Mouse (Mus musculus): ENCODE results near the gene Zfp316. TPM values are rescaled to one million over a fixed set of nuclear protein-coding genes. Genes with fewer than 3 reads are reported as not detected.

The Zfp316 gene
- polyA plus RNA-seq (2016; fragmentation: Nextera tagmentation; extraction: Ambion mirVana) = 4.6 and 4.9 TPM in 2 replicates

GRCm38 (mm10) chr5:143269363-143270150 is at the start of gene Zfp316:
Gene Zfp316, minus strand, starts transcription at chr5:143270022.
- peaks cover 9% of the 10 kb centered on the region for H3K27me3 ChIP-seq (replicated peaks)
- H3K4me1 ChIP-seq (replicated peaks) = peaks cover 36% of the 10 kb centered on the region
- no peaks in the 10 kb centered on the region for H3K9me3 ChIP-seq (replicated peaks)
- peak within 1 kb of the TSS; percentile 94 for H3K9ac ChIP-seq
- peak within 1 kb of the TSS; percentile 71 for H3K27ac ChIP-seq (ENCODE audit: poor library complexity, severe bottlenecking)
- ATAC-seq (ENCODE audit: insufficient number of reproducible peaks, low FRiP score) = peak; percentile 80
- peak within 1 kb of the TSS; percentile 86 for H3K4me2 ChIP-seq
- H3K36me3 ChIP-seq = peaks cover 2% of the 10 kb centered on the region; the same call in 1 of the 2 replicates
- peak within 1 kb of the TSS; percentile 95 for H3K4me3 ChIP-seq
- WGBS = under 1% methylated on average over 78 of the region's 79 CpGs

GRCm38 (mm10) chr5:143317288-143317610 is 47.4 kb upstream of the Zfp316 start:
- Histone ChIP-seq H3K9ac (no peak overlapping the region), H3K4me3 (no peak overlapping the region), H3K4me1 (replicated peaks) (peaks cover 18% of the 10 kb centered on the region), H3K27ac (ENCODE audit: poor library complexity, severe bottlenecking) (no peak overlapping the region), H3K9me3 (replicated peaks) (no peaks in the 10 kb centered on the region), H3K4me2 (no peak overlapping the region), H3K27me3 (replicated peaks) (no peaks in the 10 kb centered on the region), H3K36me3 (peaks cover 74% of the 10 kb centered on the region)
- 83% methylated on average over 8 of the region's 8 CpGs for WGBS
- ATAC-seq (ENCODE audit: insufficient number of reproducible peaks, low FRiP score) = no peak

GRCm38 (mm10) chr5:143316605-143317287 is 46.9 kb upstream of the Zfp316 start:
- H3K4me1 ChIP-seq (replicated peaks) = peaks cover 18% of the 10 kb centered on the region
- H3K4me3 ChIP-seq = no peak overlapping the region
- no peaks in the 10 kb centered on the region for H3K27me3 ChIP-seq (replicated peaks)
- H3K36me3 ChIP-seq = peaks cover 74% of the 10 kb centered on the region
- H3K9me3 ChIP-seq (replicated peaks) = no peaks in the 10 kb centered on the region
- no peak overlapping the region for H3K9ac ChIP-seq
- no peak for ATAC-seq (ENCODE audit: insufficient number of reproducible peaks, low FRiP score)
- no peak overlapping the region for H3K4me2 ChIP-seq
- WGBS = 89% methylated on average over 5 of the region's 5 CpGs
- H3K27ac ChIP-seq (ENCODE audit: poor library complexity, severe bottlenecking) = no peak overlapping the region

DNA sequence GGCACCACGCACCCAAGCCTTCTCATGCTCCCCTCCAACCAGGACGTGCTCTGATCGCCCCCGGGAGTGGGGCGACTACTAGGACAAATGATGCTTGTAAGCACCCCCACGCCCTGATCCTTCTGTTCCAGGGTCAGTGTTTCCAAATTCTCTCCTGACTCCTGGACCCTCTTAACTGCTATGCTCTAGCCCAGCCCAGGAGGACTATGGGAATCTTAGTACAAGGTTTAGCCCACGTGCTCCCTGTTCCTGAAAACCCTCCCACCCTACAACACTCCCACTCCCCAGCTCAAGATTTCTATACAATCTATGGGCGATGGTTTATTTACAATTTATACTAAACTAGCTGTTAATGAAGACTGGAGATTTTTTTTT is 45.7 kb upstream of the Zfp316 start:
- WGBS = 17% methylated on average over 8 of the region's 8 CpGs
- Histone ChIP-seq H3K9ac (peak overlapping the region; percentile 96), H3K27ac (ENCODE audit: poor library complexity, severe bottlenecking) (no peak overlapping the region), H3K4me1 (replicated peaks) (peaks cover 18% of the 10 kb centered on the region), H3K27me3 (replicated peaks) (no peaks in the 10 kb centered on the region), H3K4me2 (peak overlapping the region; percentile 90), H3K4me3 (peak overlapping the region; percentile 89), H3K9me3 (replicated peaks) (no peaks in the 10 kb centered on the region), H3K36me3 (peaks cover 74% of the 10 kb centered on the region)
- peak; percentile 18; the same call in 1 of the 2 replicates for ATAC-seq (ENCODE audit: insufficient number of reproducible peaks, low FRiP score)

GRCm38 (mm10) chr5:143314730-143315513 is 45.1 kb upstream of the Zfp316 start, which contains the start of gene E130309D02Rik:
Gene E130309D02Rik, minus strand, starts transcription at chr5:143315360.
- peaks cover 74% of the 10 kb centered on the region for H3K36me3 ChIP-seq
- H3K9ac ChIP-seq = peak within 1 kb of the TSS; percentile 96
- peaks cover 18% of the 10 kb centered on the region for H3K4me1 ChIP-seq (replicated peaks)
- peak within 1 kb of the TSS; percentile 89 for H3K4me3 ChIP-seq
- peak; percentile 88 for ATAC-seq (ENCODE audit: insufficient number of reproducible peaks, low FRiP score)
- H3K27ac ChIP-seq (ENCODE audit: poor library complexity, severe bottlenecking) = peak within 1 kb of the TSS; percentile 89
- under 1% methylated on average over 101 of the region's 101 CpGs for WGBS
- H3K9me3 ChIP-seq (replicated peaks) = no peaks in the 10 kb centered on the region
- H3K27me3 ChIP-seq (replicated peaks) = no peaks in the 10 kb centered on the region
- H3K4me2 ChIP-seq = peak within 1 kb of the TSS; percentile 90

GRCm38 (mm10) chr5:143314183-143314729 is 44.4 kb upstream of the Zfp316 start:
- H3K4me1 ChIP-seq (replicated peaks) = peaks cover 18% of the 10 kb centered on the region
- H3K4me2 ChIP-seq = peak overlapping the region; percentile 90
- peak overlapping the region; percentile 89 for H3K4me3 ChIP-seq
- H3K36me3 ChIP-seq = peaks cover 74% of the 10 kb centered on the region
- 2% methylated on average over 16 of the region's 16 CpGs for WGBS
- H3K9ac ChIP-seq = peak overlapping the region; percentile 96
- no peak for ATAC-seq (ENCODE audit: insufficient number of reproducible peaks, low FRiP score)
- no peaks in the 10 kb centered on the region for H3K9me3 ChIP-seq (replicated peaks)
- no peaks in the 10 kb centered on the region for H3K27me3 ChIP-seq (replicated peaks)
- peak overlapping the region; percentile 89 for H3K27ac ChIP-seq (ENCODE audit: poor library complexity, severe bottlenecking)

- 65% methylated on average over 8 of the region's 8 CpGs for WGBS
- H3K9ac ChIP-seq = no peak overlapping the region
- no peaks in the 10 kb centered on the region for H3K9me3 ChIP-seq (replicated peaks)
- no peak overlapping the region for H3K4me2 ChIP-seq
- no peak for ATAC-seq (ENCODE audit: insufficient number of reproducible peaks, low FRiP score)
- H3K36me3 ChIP-seq = peaks cover 78% of the 10 kb centered on the region
- no peak overlapping the region for H3K27ac ChIP-seq (ENCODE audit: poor library complexity, severe bottlenecking)
- no peaks in the 10 kb centered on the region for H3K27me3 ChIP-seq (replicated peaks)
- no peak overlapping the region for H3K4me3 ChIP-seq
- H3K4me1 ChIP-seq (replicated peaks) = peaks cover 20% of the 10 kb centered on the region
Observed at GRCm38 (mm10) chr5:143311886-143312285, 42.1 kb upstream of the Zfp316 start.

DNA sequence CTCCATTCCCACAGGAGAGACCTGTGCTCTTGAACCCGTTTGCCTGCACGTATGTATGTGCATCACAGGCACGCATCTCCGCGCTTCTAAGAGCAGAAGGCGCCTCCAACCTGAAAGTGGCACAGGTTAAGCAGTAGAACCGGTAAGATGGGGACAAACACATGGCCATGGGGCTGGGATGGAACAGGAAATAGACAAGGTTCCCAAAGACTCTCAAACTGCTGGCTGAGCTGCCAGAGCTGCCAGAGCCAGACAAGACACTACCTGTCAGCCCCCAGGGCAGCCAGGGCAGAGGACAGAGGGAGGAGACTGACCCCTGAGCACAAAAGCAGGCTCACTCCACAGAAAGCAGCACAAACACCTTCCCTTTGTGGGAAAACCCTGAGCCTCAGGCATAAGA is 40.1 kb upstream of the Zfp316 start:
- Histone ChIP-seq H3K4me1 (replicated peaks) (peaks cover 17% of the 10 kb centered on the region), H3K36me3 (peaks cover 88% of the 10 kb centered on the region), H3K4me3 (no peak overlapping the region), H3K27ac (ENCODE audit: poor library complexity, severe bottlenecking) (no peak overlapping the region), H3K9ac (no peak overlapping the region), H3K9me3 (replicated peaks) (no peaks in the 10 kb centered on the region), H3K4me2 (no peak overlapping the region), H3K27me3 (replicated peaks) (no peaks in the 10 kb centered on the region)
- 95% methylated on average over 7 of the region's 7 CpGs for WGBS
- no peak for ATAC-seq (ENCODE audit: insufficient number of reproducible peaks, low FRiP score)

DNA sequence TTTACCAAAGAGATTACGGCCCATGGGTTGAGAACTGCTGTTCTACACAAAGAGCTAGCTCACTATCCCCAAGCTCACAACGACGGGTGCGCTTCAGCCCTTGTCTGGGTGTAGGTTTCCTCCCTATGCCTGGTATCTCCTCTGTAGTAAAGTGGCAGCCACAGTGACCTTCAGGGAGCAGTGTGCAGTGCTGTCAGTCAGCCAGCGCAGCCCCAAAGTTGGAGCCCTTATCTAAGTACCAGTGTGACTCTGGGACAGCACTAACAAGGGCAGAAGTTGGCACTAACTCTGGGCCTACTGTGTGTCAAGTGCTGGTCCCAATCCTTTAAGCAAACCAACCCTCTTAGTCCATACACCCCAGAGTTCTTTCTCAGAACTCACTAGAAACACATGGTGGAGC is 39.0 kb upstream of the Zfp316 start:
- Histone ChIP-seq H3K4me3 (no peak overlapping the region), H3K27ac (ENCODE audit: poor library complexity, severe bottlenecking) (no peak overlapping the region), H3K9me3 (replicated peaks) (no peaks in the 10 kb centered on the region), H3K9ac (no peak overlapping the region), H3K4me1 (replicated peaks) (peaks cover 17% of the 10 kb centered on the region), H3K27me3 (replicated peaks) (no peaks in the 10 kb centered on the region), H3K4me2 (no peak overlapping the region), H3K36me3 (peaks cover 96% of the 10 kb centered on the region)
- ATAC-seq (ENCODE audit: insufficient number of reproducible peaks, low FRiP score) = no peak
- 86% methylated on average over 5 of the region's 5 CpGs for WGBS

DNA sequence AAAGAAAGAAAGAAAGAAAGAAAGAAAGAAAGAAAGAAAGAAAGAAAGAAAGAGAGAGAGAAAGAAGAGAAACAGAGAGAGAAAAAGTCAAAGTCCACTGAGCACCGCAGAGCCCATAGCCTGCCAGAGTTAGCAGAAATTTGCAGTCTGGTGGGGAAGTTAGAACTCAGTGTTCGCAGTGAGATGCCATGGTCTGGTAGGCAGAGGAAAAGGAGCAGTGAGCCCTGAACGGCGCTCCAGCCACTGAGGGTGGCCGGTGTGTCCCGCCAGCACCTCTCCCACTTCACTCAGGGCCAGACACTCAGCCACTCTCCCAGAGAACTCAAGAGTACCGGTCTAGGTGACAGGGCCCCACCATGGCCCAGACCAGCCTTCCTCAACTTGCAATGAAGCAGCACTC is 34.4 kb upstream of the Zfp316 start:
- H3K4me3 ChIP-seq = no peak overlapping the region
- H3K9ac ChIP-seq = no peak overlapping the region
- no peak overlapping the region for H3K27ac ChIP-seq (ENCODE audit: poor library complexity, severe bottlenecking)
- ATAC-seq (ENCODE audit: insufficient number of reproducible peaks, low FRiP score) = no peak
- WGBS = 94% methylated on average over 7 of the region's 7 CpGs
- H3K27me3 ChIP-seq (replicated peaks) = no peaks in the 10 kb centered on the region
- H3K4me1 ChIP-seq (replicated peaks) = peaks cover 7% of the 10 kb centered on the region; the same call in 1 of the 2 replicates
- no peaks in the 10 kb centered on the region for H3K9me3 ChIP-seq (replicated peaks)
- H3K36me3 ChIP-seq = peaks cover 97% of the 10 kb centered on the region
- no peak overlapping the region for H3K4me2 ChIP-seq
